Mouse (Mus musculus): ENCODE measurements around the gene Aig1.
"Not testable (repeated sequence)": the region's sequence is repeated elsewhere in the genome, so short reads cannot be mapped to it uniquely, and the experiment has no call there.

The Aig1 gene

DNA sequence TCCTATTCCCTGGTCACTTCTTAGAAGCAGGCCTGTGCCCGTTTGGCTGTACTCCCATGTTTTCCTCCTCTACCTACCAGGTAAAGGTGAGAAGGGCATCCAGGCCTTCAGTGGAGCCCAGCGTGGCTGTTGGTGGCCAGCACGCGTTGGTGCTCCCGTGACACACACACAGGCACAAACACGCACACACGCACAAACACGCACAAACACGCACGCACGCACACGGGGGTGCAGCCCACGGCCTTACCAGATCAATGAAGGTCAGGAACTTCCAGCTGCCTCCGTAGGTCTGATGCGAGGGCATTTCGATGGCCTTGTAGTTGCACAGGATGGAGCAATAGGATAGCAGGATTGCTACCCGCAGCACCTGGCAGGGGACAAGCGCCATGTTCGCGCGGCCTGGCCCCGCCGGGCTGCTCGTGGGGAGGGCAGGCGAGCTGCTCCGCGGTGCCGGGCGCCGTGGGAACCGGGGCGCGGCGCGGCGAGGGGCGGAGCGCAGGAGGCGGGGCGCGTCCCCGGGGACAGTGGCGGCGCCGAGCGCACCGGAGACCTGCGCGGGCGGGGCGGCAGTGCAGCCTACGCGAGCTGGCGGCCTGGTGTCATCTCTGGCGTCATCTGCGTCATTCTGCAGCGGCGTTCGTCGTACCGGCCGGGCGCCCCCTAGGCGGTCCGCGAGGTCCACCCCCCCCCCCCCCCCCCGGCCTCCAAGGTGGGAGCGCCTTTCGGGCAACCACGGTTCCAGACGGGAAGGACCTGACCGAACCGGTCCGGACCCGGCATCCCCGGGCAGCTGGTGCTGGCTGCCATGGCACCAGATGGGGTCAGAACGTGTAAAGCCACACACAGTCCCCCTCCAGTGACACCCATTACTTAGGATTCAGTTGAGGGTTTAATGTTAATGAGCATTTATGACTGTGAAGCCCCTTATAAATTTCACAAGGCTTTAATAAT, at the start of gene Aig1:
Gene Aig1, minus strand, starts transcription at position 610 of the 951 bp plus-strand sequence.
- peak in 1 of 2 experiments; percentile 48 for DNase-seq (ENCODE audit: low spot score in 2 of 2)

DNA sequence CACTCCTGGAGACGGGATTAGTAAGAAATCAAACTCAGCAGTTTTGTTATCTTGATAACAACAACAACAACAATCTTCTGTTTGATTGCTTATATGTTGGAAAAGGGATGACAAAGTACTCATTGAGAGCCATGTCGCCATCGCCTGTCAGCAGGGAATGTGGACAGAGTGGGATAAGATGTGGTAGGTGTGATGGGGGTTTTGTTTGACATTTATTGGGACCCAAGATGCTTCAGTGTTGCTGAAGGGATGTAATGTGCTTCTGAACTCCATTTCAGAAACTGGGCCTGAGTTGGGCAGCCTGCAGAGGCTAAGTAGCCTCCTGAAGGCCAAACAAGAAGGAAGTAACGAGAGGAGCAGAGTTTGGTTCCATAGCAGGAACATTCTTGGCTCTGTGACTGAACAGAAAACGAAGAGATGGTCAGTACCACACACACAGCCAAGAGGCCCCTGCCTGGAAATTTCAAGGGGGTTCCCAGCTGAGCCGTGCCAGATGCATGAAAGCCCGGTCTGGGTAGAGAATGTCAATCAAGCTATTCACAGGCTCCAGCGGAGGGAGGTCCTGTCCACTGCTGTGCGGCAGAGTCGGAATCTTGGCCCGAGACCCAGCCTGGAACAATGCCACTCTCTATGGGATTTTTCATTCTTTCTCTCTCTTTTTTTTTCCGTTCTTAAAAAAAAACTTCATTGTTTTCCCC, 48.0 kb upstream of the Aig1 start:
- DNase-seq (ENCODE audit: low spot score in 2 of 2): peak in 1 of 2 experiments; percentile 9

DNA sequence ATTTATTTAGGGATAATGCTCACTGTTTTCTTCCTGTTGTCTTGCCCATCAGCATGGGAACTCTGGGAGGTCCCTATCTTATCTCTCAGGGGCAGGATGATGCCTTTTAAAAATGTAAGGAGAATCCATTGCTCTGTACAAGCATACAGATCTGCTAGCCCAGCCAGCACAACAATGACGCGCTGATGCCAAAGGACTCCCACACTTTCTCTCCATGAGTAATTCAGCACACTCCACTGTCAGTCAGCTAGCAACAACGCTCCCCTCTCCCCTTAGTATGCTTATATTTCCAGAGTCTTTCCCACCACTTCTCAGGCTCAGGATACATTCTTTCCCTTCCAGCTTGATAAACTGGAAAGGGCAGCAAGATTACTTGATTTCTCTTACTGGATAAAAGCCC, 46.4 kb upstream of the Aig1 start:
- no peak for DNase-seq (ENCODE audit: low spot score in 2 of 2)

DNA sequence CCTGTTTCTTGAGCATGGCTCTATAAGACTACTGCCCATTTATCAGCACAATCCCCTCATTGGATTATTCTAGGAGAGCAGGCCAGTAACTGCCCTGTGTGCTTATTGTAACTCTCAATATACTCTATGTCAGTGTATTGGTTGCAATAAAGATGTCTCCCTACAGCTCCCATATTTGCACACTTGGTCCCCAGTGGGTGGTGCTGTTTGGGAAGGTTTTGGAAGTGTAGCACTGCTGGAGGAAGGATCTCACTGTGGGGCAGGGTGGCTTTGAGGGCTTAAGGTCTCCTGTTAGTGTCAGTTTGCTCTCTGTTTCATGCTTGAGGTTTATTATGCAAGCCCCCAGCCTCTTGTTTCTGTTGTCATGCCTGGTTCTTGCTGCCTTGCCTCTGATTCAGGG, 44.9 kb upstream of the Aig1 start:
- DNase-seq (ENCODE audit: low spot score in 2 of 2): no peak

DNA sequence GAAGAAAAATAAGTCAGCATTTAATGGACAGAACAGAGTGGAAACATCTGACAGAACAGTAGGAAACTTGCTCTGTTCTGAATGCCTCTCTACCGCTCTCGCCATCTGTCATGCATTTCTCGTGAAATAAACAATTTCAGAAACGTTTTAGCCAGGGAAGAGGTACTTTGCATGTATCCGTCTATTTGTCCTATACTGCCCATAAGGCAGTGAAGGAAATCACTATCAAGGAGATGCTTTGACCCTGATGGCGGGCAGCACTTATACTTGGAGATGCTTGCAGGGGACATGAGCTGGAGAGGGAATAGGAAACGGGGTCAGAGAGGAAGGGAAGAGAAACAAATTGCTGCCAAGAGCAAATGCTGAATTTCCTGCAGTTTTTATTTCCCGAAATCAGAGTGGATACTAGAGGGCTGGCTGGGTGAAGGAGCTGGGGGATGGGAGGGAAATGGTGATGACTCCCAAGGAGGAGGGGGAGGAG, 37.5 kb upstream of the Aig1 start:
- no peak for DNase-seq (ENCODE audit: low spot score in 2 of 2)

DNA sequence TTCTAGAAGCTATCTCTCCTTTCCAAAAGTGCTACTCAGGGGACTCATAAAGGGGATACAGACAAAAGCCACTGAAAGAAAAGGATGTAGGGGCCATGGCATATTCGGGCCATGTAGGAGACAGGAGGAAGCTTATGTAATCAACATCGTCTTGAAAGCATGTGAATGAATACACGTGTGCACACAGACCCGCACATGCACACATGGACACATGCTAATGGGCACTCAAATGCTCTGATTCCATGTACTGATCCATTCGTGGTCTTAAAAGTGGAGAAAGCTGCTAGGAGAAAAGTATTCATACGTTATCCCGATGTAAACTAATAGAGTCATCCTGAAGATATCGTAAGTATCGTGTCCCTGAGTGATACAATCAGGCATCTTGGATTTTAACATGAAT, 36.8 kb upstream of the Aig1 start:
- DNase-seq (ENCODE audit: low spot score in 2 of 2): no peak

DNA sequence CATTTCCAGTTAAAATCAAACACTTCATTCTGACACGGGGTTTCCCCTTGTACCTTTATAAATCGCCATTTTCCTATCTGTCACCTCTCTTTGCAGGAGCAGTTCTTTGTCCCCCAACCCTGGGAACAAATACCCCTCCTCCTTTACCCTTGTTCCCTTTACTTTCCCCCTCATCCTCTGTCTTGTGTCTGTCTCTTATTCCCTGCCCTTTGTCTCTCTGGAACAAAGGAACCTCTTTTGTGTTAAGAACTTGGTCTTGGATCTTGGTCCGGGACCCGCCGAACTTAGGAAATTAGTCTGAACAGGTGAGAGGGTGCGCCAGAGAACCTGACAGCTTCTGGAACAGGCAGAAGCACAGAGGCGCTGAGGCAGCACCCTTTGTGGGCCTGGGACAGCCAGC, 24.0 kb upstream of the Aig1 start:
- DNase-seq (ENCODE audit: low spot score in 2 of 2): not testable (repeated sequence)

DNA sequence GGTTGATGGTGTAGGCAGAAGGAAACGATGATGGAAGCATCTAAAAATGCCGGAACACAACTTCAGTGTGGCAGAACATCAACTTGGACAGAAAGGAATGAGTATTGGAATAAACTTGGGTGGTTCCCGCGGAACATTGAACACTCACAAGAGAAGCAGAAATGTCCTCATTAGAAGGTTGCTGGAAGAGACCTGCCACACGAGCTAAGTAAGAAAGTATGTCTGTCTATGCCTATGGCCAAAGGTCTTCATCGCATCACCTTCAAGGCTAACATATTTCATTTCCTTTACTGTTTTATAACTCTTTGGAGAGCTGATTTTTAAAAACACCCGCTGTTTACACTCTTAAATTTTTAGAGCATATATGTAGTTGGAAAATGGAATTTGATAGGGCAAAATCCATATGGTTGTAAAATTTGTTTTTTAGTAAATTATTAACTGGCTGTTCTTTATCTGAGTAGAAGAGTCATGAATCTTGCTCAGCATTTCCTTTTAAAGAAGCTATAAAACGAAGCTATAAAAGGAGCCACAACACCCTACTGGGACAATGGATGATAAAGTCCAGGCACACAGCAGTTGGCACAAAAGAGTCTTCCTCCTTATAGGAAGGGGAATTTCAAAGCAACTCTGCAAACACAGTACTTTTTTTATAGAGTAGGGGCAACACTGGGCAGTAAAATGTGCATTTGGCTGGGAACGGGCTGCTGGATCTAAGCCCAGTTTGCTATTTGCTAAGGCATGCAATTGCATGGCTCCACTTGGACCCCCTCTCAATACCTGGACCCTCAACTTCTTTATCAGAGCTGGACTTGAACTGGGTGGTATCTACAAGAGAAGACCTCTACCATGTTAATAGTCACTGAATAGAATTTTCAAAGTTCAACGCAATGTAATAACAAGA, 14.4 kb upstream of the Aig1 start:
- DNase-seq (ENCODE audit: low spot score in 2 of 2): no peak

DNA sequence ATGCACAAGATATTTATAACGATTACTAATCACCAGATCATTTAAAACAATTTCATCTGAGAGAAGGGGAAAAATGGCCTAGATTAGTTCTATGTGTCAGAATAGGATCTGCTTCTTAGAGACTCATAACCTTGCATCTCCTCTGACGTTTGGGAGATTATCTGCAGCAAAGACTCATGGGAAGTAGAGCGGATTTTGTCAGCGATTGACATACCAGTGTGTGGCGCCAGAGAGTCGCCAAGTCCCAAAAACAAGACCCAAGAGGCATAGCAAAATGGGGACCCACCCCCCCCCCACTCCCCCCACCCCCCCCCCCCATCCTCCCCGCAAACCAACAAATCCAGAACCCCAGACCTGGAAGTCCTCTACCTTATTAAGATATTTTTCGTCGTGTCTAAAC, 13.7 kb upstream of the Aig1 start:
- DNase-seq (ENCODE audit: low spot score in 2 of 2): no peak

DNA sequence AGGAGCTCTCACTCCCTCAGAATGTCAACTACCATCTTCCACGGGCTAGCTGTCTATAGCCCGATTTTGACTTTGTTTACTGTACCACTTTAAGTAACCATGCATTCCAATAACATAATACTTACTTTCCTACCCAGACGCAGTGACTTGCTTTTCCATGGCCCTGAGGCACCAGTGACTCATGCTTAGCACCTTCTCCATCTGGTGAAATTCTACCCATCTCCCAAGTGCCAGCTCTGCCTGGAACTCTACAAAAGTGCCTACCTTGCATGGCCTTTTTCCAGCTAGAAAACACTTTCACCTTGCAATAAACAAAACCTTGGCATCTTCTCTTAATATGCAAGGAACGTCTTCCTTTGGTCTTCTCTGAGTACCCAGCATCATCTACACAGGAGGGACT, 9.9 kb upstream of the Aig1 start:
- DNase-seq (ENCODE audit: low spot score in 2 of 2): no peak

DNA sequence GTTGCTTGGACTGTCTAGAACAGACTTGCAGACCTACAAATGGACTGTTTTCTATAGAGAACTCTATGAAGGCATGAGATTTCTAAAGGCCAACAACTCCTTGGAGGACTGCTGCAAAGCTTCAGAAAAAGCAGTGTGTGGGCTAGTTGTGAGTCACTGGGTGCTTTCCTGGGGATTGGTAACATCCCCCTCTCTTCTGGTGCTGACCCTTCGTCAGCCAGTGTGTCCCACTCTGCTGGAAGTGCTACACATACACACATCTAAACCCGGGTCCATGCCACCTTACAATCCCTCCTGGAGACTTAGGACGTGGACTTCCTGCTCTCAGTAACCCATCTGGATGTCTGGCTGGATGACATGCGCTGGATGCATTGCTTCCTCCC, 6.2 kb upstream of the Aig1 start:
- DNase-seq (ENCODE audit: low spot score in 2 of 2): no peak

DNA sequence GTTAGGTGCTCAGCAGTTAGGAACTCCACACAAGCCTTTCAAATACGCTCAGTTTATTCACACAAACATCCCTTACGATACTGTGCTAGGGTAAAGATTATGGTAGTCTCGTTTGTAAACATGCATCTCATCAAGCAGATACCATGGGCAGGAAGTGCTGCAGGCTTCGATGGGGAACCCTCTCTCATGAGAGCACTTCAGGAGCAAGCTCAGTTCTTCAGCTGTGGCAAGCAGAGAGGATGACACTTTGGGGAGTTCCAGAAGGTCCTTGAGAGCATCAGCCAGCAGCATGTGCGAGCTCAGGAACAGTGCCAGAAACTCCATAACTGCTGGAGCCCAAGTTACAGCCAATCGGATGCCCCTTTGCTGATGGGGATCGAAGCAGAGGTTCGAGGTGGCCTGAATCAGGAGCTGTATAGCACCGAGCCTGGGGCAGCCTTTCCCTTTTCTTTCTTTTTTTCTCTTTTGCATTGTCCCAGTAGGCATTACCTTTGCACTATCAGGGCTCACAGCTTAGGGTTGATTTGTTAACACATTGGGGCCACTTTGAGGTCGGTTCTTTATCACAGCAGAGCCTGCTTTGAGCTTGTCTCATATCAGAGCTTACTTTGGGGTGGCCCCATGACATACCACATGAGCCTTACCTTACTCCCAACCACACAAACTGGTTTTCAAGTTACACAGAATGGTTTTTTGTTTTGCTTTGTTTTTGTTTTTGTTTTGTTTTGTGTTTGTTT, 5.7 kb upstream of the Aig1 start:
- no peak for DNase-seq (ENCODE audit: low spot score in 2 of 2)

DNA sequence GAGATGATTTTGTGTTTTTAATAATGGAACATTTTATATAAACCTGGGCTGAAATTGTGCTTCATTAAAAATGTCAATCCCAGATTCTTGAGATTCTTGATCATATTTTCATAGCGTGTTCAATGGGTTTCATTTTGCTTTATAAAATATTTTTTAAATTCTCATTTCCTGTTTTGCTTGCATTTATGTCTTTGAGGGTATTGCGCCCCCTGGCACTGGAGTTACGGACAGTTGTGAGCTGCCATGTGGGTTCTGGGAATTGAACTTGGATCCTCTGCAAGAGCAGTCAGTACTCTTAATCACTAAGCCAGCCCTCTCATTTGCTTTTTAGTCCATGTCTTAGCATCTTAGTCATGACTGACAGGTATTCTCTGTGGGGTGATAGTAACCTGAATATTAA, 1.8 kb upstream of the Aig1 start:
- DNase-seq (ENCODE audit: low spot score in 2 of 2): no peak

DNA sequence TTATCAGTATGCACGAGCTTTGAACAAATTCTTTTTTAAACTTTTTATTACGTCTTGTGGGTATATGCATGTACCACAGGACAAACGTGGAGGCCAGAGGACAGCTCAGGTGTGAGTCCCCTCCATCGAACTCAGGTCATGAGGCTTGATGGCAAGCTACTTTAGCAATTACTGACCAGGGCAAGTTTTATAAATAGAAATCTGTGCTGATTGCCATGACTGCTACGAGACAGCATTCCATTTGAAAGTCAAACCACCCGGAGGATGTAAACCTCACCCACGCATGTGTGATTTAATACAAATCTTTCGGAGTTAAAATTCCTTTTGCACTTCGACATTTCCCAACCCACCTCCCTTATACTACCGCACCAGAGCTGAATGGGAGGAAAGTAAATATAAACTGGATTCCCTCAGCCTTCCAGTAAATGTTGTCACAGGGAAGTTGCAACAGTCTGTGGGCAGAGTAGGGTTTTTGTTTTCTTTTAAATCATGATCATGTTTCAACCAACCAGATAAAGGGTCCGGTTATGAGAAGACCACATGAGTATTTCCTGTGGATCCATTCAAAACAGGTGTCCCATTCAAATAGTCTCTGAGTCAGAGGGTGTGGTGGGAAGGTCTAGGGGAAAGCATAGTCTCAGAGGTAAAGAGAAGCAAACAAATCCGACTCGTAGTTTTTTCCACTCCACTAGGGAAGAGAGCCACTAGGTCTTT, 699 bp upstream of the Aig1 start:
- DNase-seq (ENCODE audit: low spot score in 2 of 2): no peak

DNA sequence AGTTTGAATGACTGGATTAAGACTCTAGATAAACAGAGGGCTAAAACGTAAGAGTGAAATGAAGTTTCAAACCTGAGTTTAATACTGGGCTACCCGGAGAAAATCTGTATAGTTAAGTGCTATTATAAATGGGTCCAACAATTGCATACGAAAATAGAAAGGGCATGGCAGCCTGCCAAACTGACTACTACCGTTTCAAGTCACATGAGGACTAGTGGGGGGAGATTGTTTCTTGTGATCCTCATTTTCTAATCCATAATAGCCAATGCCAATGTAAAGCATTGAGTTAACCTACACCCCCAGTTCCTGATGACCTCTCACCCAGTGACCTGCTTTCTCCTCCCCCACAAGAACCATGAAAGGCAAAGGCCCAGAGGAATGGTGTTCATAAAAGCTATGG, 2.4 kb downstream of the Aig1 start:
- DNase-seq (ENCODE audit: low spot score in 2 of 2): no peak

DNA sequence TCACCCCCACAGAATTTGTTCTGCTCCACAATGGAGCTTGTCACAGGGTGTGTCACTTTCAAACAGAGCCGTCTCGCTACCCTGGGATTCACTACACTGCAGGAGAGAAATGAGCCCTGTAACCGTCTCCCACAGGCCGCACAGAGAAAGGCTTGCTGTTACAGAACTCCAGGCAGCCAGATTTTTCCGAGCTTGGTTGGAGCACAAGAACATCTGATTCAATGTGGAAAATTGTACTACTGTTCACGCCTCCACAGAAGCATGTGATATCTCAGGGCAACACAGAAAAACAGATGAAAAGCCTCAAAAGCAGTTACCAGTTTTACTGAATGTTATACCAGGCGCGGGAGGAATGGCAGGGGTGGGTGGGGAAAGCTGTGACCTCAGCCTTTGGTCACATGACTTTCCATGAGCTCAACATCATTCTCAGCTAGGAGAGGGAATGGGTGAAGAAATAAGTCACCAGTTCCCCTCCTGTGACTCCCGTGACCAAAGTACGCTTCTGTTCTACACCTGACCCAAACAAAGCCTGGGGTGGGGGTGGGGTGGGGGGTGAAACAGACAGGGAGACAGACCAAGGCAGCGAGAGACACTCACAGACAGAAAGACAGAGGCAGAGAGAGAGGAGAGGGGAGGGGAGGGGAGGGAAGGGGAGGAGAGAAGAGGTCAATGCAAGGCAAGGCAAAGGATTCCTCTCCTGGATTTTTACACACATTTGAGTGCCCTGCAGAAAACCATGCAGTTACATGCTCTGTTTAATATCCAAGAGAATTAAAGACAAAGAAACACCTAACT, 7.5 kb downstream of the Aig1 start:
- peak; percentile 41 to 48 for DNase-seq (ENCODE audit: low spot score in 2 of 2)

DNA sequence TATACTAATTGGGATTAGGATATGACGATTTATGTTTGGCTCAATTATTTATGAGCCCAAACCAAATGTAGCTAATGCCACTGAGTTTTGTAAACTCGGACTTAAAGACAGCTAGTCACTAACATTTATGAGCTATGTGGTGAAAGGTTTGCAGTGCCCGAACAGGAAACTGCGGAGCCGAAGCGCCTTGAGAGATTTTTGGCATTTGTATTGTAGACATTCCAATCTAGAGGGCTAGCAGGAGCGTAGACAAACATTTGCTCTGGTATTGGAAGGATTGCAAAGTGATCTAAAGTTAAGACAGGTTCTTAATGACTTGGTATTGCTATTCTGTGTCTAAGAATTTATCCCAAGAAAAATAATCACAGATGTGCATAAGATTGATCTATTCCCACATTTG, 12.3 kb downstream of the Aig1 start:
- no peak for DNase-seq (ENCODE audit: low spot score in 2 of 2)

DNA sequence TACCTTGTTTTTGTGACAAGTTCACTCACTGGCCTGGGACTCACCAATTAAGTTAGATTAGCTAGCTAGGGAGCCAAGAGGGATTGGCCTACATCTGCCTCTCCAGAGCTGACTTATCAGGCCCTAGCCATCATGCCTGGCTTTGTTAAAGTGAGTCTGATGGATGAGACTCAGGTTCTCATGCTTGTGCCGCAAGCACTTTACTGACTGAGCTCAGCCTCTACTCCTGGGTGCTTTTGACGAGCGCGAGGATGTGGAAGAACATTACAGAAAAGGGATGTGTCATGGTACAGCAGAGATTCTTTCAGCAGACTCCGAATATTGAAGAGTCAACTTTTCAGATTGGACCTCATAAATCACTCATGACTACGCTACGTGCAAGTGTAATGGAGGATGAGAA, 12.8 kb downstream of the Aig1 start:
- no peak for DNase-seq (ENCODE audit: low spot score in 2 of 2)

DNA sequence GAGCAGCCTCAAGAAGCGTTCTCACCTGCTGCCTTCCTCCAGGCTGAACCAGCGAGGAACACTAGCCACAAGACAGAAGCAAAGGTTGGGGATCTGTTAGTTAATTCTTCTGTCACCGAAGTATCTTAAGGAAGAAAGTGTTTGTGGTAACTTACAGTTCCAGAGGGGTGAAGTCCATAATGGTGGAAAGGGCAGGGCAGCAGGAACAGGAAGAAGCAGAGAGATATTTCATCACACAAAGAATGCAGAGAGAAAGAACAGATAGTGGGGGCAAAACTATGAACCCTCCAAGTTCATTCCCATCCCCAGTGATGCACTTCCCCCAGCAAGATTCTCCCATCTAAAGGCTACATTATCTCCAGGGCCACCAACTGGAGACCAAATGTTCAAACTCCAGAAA, 13.7 kb downstream of the Aig1 start:
- DNase-seq (ENCODE audit: low spot score in 2 of 2): no peak

DNA sequence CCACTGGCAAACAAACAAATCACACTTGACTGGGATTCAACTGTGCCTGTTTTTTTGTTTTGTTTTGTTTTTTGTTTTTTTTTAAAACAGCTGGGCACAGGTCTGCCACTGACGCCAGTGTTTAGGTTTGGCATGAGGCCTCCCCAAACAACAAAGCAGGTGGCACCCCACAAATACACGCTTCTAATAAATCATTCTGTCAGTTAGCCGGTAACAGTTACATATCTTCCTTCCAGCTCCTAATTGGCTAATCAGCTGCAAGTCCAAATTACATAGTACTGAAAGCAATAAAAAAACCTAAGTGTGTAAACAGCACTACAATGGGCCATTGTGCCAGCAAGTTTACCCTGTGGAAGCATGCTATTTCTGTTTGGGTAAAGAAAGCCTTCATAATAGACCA, 18.7 kb downstream of the Aig1 start:
- no peak for DNase-seq (ENCODE audit: low spot score in 2 of 2)

Measured in frontal cortex, postnatal 14 days (tissue).